Mouse (Mus musculus) lung, postnatal 4 days (tissue): Measurements from ENCODE around the gene Pkd1.
A peak's percentile ranks its signal among the peaks of the same experiment; 100 is the strongest.

Experiments
- DNase-seq, 2 experiments: peaks; one replicate each; pipeline ENCODE4 v3.0.0; 2021

The Pkd1 gene

DNA sequence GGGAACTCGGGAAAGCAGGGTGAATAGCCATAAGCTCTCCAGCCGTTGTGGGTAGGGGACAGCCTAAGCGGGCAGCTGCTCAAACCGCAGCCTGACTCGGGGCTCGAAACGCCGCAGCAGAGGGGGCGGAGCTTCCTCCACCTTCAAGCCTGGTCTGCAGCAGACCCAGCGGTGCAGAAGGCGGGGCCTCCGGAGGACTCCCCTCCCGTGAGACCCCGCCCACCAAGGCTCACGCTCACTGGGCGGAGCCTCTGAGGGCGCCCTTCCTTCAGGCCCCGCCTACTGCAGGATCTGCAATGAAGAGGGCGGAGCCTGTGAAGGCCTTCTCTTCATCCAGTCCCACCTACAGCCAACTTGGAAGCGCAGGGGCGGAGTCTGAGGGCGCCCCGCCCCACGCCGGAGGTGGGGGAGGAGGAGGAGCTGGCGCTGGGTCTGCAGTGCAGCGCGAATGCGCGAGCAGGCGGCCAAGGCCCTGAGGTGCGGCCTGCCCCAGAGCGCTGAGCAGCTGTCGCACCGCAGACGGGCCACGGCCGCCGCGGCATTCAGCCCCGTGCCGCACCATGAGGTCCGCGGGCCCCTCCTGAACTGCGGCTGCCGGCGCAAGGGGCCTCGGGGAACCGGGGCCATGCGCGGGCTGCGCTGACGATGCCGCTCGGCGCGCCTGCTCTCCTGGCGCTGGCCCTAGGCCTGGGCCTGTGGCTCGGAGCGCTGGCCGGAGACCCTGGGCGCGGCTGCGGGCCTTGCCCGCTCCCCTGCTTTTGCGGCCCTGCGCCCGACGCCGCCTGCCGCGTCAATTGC, at the start of gene Pkd1:
TSS of gene Pkd1 (plus strand) at position 217 of the 798 bp plus-strand sequence.
- DNase-seq = peak; percentile 100

DNA sequence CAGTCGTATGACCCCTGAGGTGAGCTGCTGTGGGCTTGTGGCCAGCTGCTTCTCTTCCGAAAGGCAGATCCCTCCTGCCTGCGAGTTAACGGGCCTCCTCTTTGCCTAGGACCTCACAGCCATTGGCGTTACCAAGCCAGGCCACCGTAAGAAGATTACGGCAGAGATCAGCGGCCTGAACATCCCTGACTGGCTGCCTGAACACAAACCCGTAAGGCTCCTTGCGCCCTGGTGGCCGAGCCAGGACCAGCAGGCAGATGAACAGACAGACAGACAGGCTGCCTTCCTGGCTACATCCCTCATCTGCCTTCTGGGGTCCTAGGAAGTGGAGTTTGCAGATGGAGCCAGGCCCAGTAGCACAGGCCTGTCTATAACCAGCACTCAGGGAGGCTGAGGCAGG, 47.4 kb upstream of the Pkd1 start:
- DNase-seq = peak in 1 of 2 experiments; percentile 34

DNA sequence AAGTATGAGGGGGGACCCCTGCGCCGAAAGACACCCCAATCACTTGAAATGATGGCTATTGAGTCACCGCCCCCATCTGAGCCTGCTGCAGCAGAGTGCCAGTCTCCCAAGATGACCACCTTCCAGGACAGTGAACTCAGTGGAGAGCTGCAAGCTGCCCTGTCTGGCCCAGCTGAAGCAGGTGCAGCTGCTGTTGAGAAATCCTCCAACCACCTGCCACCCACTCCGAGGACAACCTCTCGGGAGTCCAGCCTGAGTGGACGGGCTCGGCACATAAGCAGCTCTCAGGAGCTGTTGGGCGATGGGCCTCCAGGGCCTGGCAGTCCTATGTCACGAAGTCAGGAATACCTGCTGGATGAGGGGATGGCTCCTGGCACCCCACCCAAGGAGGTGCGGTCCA, 45.5 kb upstream of the Pkd1 start:
- DNase-seq = no peak

DNA sequence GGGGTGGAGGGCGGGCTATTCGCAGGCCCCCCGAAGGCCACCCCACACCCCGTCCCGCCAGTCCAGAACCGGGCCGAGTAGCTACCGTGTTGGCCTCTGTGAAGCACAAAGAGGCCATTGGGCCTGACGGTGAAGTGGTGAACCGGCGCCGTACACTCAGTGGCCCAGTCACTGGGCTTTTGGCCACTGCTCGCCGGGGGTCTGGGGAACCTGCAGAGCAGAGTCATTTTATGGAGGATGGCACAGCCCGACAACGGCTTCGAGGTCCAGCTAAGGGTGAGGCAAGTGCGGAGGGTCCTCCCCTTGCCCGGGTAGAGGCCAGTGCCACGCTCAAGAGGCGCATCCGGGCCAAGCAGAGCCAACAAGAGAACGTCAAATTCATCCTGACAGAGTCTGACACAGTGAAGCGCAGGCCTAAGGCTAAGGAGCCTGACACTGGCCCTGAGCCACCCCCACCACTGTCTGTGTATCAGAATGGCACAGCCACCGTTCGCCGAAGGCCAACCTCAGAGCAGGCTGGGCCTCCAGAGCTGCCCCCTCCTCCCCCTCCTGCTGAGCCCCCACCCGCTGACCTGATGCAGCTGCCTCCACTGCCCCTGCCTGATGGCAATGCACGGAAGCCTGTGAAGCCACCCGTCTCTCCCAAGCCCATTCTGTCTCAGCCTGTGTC, 44.2 kb upstream of the Pkd1 start:
- no peak for DNase-seq

DNA sequence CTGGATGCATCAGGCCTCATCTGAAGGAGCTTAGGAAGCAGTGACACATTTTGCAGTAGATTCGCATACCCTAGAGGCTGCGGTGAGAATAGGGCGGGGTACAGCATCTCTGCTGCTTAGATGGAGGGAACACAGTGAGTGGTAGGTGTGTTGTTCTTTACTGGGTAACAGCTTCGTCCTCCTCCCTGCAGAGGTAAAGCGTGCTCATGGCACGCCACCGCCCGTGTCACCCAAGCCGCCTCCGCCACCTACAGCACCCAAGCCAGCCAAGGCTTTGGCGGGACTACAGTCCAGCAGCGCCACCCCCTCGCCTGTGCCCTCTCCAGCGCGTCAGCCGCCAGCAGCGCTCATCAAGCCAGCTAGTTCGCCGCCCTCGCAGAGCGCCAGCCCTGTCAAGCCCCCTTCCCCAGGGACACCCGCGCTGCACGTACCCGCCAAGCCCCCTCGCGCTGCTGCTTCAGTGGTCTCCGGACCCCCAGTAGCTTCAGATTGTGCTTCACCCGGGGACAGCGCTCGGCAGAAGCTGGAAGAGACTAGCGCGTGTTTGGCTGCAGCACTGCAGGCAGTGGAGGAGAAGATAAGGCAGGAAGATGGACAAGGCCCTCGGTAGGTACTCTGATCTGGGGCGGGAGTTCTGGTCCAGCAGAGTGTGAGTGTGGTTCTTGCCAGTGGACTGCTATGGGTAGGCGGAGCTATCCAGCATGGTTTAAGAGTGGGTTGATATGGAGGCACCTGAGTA, 43.1 kb upstream of the Pkd1 start:
- DNase-seq = no peak

DNA sequence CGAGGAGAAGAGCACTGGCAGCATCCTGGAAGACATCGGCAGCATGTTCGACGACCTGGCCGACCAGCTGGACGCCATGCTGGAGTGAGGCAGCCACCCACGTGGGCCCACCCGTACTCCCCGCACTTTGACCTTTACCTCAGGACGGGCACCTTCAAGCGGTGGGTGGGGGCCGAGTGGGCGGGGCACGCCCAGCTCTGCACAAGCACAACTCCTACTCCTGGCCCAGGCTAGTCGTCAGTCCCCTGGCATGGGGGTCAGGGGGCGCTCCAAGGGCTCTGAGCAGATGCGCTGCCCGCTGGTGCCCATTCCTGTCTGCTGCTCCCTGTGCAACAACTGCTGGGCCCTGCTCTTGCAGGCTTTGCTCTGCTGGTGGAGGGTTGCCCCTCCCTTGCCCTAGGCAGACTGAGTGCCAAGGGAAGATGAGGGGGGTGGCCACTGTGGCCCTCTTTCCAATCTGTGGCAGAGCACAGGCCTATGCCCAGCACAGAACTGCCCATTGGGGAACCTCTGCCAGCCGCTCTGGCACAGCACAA, 42.4 kb upstream of the Pkd1 start:
- no peak for DNase-seq

DNA sequence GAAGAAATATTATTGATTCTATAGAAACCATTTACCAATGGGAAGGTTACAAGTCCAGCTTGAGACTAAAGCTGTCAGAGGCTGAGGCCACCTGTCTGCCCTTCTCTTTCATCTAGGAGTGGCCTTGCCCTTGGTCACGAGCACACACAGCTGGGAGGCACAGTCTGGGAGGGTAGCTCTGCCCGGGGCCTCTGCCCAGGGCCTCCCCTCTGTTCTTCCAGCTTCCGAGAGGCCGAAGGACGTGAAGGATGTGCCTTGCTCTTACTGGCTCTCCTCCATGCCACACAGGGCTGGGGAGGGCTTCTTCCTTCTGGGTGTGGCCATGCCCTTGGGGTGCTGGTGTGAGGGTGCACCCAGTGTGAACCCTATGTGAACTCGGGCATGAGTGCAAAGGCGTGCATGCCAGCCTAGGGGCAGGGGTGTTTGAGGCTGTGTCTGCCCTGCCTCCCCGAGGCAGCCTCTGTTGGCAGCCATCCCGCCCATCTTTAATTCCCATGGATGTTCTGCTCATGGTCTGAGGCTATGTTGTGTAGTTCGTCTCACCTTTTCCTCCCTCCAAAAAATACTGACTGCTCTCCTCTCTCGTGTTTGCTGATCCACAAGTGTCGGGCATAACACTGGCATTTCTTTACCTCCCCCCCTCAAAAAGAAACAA, 41.7 kb upstream of the Pkd1 start:
- no peak for DNase-seq

DNA sequence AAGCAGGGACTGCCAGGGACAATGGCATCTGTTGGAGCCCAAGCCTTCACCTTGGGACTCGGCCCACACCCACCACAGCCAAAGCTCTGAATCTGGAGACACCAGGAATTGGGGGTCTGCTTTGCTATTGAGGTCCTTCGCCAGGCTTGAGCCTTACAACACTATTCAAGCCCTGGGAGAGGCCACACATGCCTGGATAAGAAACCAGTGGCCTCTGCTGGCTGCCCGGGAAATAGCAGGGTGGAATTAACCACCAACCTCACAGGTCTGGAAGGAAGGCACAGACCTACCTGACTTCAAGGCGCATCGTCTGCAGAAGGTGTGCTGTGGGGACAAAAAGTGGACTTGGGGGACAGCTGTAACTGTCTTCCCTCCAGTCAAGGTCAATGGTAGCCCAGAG, 36.0 kb upstream of the Pkd1 start:
- DNase-seq = peak; percentile 65 to 75

DNA sequence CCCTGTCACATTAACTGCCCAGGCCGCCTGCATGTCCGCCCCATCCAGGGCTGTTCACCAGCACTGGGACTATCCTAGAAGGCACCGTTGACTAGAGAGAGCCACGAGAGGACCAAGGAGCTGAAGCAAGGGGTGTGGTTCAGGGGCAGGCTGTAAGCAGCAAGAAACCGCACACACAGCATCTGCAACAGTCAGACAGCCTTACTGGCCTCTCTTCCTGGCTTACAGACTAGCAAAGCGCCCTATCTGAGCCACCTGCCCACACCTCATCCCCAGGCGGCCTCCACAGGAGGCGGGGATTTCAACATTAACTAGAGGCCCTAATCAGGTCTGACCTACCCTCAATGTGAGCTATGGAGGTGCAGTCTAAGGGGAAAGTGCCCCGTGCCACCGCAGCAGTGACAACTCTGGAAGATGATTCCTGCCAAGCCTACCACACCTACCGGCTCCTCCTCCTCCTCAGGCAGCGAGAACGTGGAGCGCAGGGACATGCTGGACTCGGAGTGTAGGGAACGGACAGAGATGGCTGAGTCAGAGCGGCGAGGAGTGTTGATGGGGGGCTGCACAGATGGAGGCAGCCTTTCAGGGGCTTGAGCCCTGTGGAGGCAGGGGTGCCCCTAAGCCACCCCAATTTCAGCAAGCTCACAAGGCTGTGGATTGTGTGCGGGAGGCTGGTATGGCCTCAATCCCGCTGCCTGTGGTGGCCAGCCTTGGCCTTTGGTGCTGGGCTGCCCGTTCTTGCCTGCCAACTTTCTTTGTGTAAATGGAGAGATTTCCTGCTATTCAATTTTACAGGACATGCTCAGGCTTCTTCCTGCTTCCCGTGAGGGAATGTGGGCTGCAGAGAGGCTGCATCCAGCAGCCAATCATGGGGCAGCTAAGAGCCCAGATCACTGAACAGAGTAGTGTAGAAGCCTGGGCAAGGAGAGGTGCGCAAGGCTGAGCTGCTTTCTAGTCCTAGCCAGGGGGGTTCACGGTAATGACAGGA, 35.1 kb upstream of the Pkd1 start:
- DNase-seq = peak; percentile 52 to 76

DNA sequence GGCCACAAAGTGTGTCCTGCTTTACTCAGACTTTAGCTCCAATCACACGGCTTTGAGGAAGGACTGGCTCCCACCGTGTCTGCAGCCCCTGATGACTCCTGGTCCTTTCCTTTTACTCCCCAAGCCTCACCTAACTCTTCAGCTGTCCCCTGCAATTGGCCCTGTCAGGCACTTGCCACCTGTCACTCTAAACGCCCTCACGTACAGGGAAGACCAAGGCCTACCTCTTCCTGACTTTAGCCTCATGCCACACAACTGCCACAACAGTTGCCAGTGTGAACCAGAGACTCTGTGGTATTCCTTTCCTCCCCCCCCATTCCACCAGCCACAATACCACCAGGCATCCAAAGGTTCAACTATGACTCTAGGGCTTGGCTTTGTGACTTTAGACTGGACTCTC, 29.2 kb upstream of the Pkd1 start:
- DNase-seq = no peak

DNA sequence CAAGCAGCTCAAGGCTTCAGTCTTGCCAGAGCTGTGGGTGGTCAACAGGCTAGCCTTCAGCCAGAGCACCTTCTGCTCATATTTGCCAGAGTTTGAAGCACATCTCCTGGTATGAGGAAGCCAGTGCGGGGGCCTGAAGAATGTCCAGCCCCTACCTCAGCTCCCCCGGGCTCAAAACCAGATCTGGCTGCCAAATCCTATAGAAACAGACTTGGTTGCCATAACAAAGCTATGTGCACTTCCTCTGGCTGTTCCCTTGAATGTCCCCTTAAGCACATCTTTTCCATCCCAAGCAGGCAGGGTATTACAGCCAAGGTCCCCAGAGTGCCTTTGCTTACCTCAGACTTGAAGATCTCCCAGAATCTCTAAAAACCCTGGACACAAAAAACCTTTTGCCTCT, 24.9 kb upstream of the Pkd1 start:
- DNase-seq = peak in 1 of 2 experiments; percentile 39

DNA sequence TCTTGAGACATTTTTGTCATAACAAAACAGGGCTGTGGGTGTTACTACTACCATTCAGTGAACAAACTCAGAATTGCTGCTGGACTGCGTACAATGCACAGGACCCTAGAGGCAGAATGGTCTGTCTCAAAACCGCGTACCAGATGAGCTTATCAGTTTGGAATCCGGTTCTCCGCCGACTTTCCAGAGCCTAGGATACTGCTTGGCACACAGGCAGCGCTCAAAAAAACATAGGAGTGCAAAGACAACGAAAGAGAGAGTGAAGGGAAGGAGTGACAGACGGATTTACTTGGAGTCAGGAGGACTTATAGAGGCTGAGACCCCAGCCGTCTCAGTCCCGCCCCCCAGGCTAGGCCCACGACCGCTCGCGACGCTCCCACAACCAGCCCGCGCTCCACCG, 22.3 kb upstream of the Pkd1 start:
- peak in 1 of 2 experiments; percentile 30 for DNase-seq

DNA sequence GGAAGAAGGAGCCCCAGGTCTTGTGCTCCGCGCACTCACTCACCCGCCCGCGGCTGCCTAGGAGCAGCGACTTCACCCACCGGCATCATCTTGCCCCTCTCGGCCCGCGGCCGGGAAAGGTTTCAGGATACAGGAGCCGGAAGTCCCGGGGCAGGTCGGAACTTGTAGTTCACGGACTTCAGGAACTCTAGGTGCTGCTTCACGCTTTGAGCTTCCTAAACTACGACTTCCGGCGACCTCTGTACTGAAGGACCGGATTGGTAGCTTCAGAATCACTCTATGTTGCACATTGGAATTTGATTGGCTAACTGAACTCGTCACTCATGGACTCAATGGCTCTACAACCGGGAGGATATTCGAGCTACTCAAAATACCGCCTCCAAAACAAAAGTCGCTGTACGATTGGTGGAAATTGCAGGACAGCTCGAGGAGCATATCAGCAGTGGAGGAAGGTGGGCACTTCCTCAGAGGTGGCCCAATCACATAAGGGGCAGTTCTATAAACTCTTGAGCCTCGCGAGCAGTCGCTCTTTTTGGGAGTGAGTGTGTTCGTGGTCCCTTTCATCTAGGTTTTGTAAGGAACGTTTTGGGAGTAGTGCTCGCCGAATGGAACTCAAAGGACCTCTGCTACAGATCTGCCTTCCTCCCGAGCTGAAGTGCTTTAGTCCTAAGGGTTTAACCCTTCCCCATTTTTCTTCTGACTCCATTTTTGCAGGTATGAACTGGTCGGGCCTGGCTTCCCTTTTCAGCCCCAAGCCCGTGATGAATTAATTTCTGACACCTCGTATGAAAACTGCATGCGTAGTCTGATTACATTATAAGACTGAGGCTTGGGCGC, 21.7 kb upstream of the Pkd1 start, which contains the start of gene Traf7:
TSS of gene Traf7 (minus strand) at position 216 of the 837 bp plus-strand sequence.
- peak; percentile 94 for DNase-seq

DNA sequence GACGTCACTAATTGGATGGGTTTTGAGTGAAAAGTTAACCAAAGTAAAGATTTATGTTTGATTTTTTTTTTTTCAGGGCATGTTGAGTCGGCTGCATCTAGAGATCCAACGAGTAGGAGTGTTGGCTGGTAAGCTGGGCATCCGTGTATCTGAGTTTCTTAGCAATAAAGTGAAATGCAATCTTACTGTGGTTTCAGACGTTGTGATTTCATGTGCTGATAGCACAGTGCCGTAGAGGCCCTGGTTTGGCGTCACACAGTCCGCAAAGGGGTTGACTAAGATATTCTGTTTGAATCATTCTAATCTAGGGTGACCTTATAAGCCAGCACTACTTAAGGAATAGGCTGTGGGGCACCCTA, 21.1 kb upstream of the Pkd1 start:
- peak in 1 of 2 experiments; percentile 17 for DNase-seq

DNA sequence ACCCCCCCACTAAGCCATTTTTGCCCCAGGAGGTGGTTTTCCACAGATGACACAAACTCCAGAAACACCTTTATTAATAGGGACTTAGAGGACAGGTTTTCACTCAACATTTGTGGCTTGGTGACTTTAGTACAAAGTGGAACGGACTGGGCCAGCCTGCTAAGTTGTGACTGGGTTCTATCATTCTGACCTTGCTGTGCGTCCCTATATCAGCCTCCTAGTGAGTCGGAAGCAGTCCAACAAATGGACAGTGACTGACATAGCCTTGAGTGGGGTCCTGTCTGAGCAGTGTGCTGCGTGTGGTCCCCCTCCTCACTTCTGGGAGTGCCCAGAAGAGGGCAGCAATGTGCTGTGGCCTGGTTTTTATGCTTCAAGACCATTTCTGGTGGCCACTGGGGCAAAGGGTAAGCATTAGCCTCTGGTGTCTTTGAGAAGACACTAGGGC, 20.6 kb upstream of the Pkd1 start:
- peak; percentile 64 to 78 for DNase-seq

DNA sequence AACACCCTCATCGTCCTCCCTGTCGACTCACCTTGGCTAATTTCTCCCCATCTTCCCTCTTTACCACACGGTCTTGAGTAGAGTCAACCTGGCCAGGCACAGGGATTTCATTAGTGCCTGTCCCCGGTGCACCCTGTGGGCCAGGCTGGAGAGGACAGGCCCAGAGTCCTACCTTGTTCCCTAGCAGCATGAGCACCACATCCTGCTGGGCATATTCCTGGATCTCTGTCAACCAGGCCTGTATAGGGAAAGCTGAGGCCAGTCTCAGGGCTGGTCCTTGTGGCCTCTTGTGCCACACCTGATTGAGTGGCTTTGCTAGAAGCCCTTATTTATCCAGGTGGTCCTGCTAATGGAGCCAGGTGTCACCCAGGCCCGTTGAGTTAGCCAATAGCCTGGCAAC, 19.8 kb upstream of the Pkd1 start:
- peak in 1 of 2 experiments; percentile 22 for DNase-seq

DNA sequence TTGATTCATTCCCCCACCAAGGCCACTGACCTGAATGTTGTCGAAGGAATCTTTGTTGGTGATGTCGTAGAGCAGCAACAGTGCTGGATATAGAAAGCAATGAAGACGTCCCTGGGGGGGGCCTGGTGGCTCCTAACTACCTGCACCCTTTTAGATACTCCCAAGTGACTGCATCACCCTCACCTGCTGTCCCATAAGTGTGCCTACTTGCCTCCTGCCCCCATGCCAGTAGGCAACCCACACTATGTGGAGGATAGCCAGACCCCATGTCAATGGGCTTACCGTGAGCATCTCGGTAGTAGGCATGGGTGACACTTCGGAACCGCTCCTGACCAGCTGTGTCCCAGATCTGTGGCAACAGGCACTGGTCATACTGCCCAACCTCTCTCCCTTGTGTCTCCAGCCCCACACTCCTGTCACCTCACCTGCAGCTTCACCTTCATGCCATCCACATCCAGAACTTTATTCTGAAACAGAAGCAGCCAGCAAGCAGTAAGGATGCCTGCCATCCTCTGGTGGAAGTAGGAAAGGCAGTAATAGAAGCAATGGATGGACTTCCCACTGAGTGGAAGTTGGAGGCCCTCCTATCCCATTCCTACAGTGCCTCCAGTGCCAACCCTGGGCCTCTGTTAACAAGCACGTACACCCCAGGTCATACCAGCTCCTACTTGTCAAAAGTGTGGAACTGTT, 19.1 kb upstream of the Pkd1 start:
- DNase-seq = peak in 1 of 2 experiments; percentile 20

DNA sequence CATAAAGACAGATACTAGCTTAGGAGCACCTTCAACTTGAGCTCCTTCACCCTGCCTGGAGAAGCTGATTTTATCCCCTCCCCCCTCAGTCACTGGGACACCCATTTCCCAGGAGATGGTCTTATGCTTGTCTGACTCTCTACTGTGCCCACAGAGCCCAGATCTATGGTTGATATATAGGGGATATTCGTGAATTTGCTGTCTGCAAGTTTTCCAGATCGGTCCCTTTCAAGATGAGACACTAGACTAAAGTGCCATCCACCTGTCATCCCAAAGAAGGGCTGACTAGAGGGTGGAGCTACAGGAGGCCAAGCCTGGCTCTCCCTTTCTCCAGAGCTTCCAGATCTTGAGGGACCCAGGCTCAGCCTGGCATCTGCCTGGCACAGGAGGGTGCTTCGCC, 18.6 kb upstream of the Pkd1 start:
- DNase-seq = no peak

DNA sequence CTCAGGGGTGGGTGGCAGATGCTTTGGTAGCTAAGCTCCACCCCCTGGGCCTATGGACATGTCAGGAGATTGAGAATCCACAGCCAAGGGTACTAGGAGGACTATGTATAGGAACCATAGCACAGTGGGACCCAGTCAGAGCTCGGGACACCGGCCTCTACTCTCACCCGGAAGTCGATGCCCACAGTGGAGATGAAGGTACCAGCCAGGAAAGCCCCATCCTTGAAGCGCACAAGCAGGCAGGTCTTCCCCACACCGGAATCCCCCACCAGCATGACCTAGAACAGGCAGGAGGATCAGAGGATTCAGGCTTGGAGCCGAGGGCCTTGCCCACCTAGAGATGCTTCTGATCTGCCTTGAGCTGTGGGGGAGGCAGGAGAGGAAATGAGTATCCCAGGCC, 17.6 kb upstream of the Pkd1 start:
- DNase-seq = no peak
